Mouse (Mus musculus) olfactory bulb, adult 2 months (tissue): ENCODE data around the gene Dnah12. TPM values are rescaled to one million over a fixed set of nuclear protein-coding genes. Genes with fewer than 3 reads are reported as not detected.

ENCODE experiments used
- H3K27ac ChIP-seq: fragments of 200-500 bp; 2 replicates; pipeline ENCODE4 v1.5.1; 2012; ENCODE audit warnings: low read depth, low read length; ENCODE audit not compliant: insufficient read depth
- H3K4me1 ChIP-seq: fragments of 200-500 bp; 2 replicates; pipeline ENCODE4 v1.6.1; 2012; ENCODE audit warnings: low read length; ENCODE audit not compliant: control insufficient read depth, insufficient read depth
- H3K4me3 ChIP-seq: fragments of 200-500 bp; 2 replicates; pipeline ENCODE4 v1.5.1; 2012; ENCODE audit warnings: mild to moderate bottlenecking, low read depth, low read length, moderate library complexity; ENCODE audit not compliant: insufficient read depth
- CTCF ChIP-seq: fragments of 200-500 bp; IDR thresholded peaks from 2 replicates; pipeline ENCODE4 v1.5.1; 2012; ENCODE audit warnings: low read depth, mild to moderate bottlenecking, low read length, moderate library complexity; ENCODE audit not compliant: insufficient read depth
- POLR2A ChIP-seq: fragments of 200-500 bp; IDR thresholded peaks from 2 replicates; pipeline ENCODE4 v1.6.1; 2012; ENCODE audit warnings: mild to moderate bottlenecking, low read depth, low read length, moderate library complexity; ENCODE audit not compliant: insufficient read depth
- WGBS: fragments of 180-500 bp; shearing (Covaris S2); methylation state at CpG from one replicate; pipeline ENCODE4 v1.1.7; 2018; 5-methylcytosine and 5-hydroxymethylcytosine counted together
- polyA plus RNA-seq: library from polyadenylated mRNA; stranded (reverse); fragments of >200 nt; gene quantifications from 2 replicates; pipeline ENCODE4 v1.2.4, GENCODE M21; 2012; ENCODE audit warnings: low replicate concordance; ENCODE audit not compliant: missing spikeins, insufficient read depth, insufficient read length

Dnah12 gene
- polyA plus RNA-seq, 1 experiment, result not detected

- 84% methylated on average over 8 of the region's 8 CpGs for WGBS
- no peaks in the 10 kb centered on the region for H3K4me1 ChIP-seq
- TF ChIP-seq POLR2A, result no peak
- no peak for TF ChIP-seq CTCF
- no peak overlapping the region for H3K4me3 ChIP-seq
- H3K27ac ChIP-seq, result no peak overlapping the region
Measured at GRCm38 (mm10) chr14:26853053-26853452, 160.0 kb downstream of the Dnah12 start.

GRCm38 (mm10) chr14:26854066-26854465 is 161.0 kb downstream of the Dnah12 start:
- H3K4me1 ChIP-seq, result no peaks in the 10 kb centered on the region
- TF ChIP-seq CTCF, result no peak
- TF ChIP-seq POLR2A, result no peak
- WGBS, result 84% methylated on average over 2 of the region's 2 CpGs

DNA sequence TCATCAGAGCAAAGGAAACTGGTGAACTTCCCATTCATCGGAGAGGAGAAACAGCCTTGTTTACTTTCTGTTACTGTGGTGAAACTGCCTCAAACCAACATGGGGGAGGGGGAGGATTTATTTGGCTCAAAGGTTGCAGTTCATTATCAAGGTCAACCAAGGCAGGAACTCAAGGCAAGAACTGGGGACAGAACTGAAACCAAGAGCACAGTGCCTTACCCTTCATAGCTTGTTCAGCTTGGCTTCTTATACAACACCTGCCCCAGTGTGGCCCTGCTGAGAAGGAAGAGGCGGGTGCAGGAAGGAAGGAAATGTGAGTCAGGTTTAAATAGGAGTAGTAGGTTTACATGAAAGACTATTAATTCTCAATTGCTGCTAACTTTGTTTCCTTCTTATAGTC is 165.3 kb downstream of the Dnah12 start:
- H3K4me1 ChIP-seq, result peaks cover 7% of the 10 kb centered on the region
- no peak for TF ChIP-seq CTCF
- TF ChIP-seq POLR2A, result no peak
- H3K27ac ChIP-seq, result no peak overlapping the region
- 62% methylated on average over 2 of the region's 2 CpGs for WGBS
- H3K4me3 ChIP-seq, result no peak overlapping the region

More at GRCm38 (mm10) chr14:26854066-26854465, 161.0 kb downstream of the Dnah12 start:
- H3K27ac ChIP-seq, result no peak overlapping the region
- no peak overlapping the region for H3K4me3 ChIP-seq

GRCm38 (mm10) chr14:26859024-26859423 is 165.9 kb downstream of the Dnah12 start:
- WGBS, result 81% methylated on average over 3 of the region's 3 CpGs
- no peak for TF ChIP-seq CTCF
- TF ChIP-seq POLR2A, result no peak
- H3K4me3 ChIP-seq, result no peak overlapping the region
- H3K4me1 ChIP-seq, result peaks cover 7% of the 10 kb centered on the region
- H3K27ac ChIP-seq, result no peak overlapping the region

DNA sequence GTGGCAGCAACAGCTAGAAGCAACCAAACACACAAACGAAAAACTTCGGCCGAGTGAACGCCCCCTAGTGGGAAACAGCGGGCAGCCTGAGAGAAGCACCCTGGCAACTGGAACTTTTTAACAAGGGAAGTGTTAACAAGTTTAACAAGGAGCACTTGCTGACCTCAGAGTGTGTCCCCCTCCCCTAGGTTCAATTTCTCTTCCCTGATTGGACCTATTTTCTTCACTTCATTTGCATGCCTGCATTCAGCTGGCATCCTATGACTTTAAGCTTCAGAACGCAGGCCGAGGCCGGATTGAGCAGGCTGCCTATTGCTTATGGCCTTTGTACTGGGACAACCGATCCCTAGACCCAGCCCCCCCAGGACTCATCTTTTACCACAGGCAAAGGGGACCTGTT is 174.3 kb downstream of the Dnah12 start:
- TF ChIP-seq CTCF (no peak), POLR2A (no peak)
- 67% methylated on average over 9 of the region's 9 CpGs for WGBS
- Histone ChIP-seq H3K27ac (no peak overlapping the region), H3K4me3 (no peak overlapping the region), H3K4me1 (no peaks in the 10 kb centered on the region)

GRCm38 (mm10) chr14:26868299-26868698 is 175.2 kb downstream of the Dnah12 start:
- 89% methylated on average over 5 of the region's 5 CpGs for WGBS
- Histone ChIP-seq H3K27ac (no peak overlapping the region), H3K4me3 (no peak overlapping the region), H3K4me1 (no peaks in the 10 kb centered on the region)
- TF ChIP-seq CTCF (no peak), POLR2A (no peak)

GRCm38 (mm10) chr14:26878756-26879155 is 185.7 kb downstream of the Dnah12 start:
- no peak overlapping the region for H3K27ac ChIP-seq
- WGBS, result 85% methylated on average over 4 of the region's 4 CpGs
- no peak overlapping the region for H3K4me3 ChIP-seq
- H3K4me1 ChIP-seq, result no peaks in the 10 kb centered on the region
- TF ChIP-seq POLR2A, result no peak
- no peak for TF ChIP-seq CTCF

DNA sequence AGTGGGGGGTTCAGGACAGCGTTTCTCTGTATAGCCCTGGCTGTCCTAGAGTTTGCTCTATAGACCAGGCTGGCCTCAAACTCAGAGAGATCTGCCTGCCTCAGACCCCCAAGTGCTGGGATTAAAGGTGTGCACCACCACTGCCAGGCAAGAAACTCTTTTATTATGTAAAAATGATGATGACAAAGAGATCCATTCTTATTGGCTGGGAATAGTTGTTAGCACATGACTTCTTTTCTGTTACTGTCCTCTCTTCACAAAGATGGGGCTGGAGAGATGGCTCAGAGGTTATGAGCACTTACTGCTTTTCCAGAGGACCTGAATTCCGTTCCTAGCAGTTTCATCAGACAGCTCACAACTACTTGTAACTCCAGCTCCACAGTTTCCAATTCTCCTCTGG is 186.9 kb downstream of the Dnah12 start:
- TF ChIP-seq POLR2A, result no peak
- Histone ChIP-seq H3K27ac (no peak overlapping the region), H3K4me3 (no peak overlapping the region), H3K4me1 (no peaks in the 10 kb centered on the region)
- WGBS, result 69% methylated on average over 2 of the region's 2 CpGs

GRCm38 (mm10) chr14:26881700-26882099 is 188.6 kb downstream of the Dnah12 start:
- Histone ChIP-seq H3K27ac (no peak overlapping the region), H3K4me1 (no peaks in the 10 kb centered on the region), H3K4me3 (no peak overlapping the region)
- no peak for TF ChIP-seq CTCF
- 90% methylated on average over 5 of the region's 5 CpGs for WGBS

GRCm38 (mm10) chr14:26887244-26887643 is 194.2 kb downstream of the Dnah12 start:
- WGBS, result 63% methylated on average over 3 of the region's 3 CpGs
- Histone ChIP-seq H3K4me3 (no peak overlapping the region), H3K27ac (no peak overlapping the region), H3K4me1 (no peaks in the 10 kb centered on the region)
- TF ChIP-seq POLR2A (no peak), CTCF (no peak)

GRCm38 (mm10) chr14:26890777-26891176 is 197.7 kb downstream of the Dnah12 start:
- no peak overlapping the region for H3K27ac ChIP-seq
- 95% methylated on average over 3 of the region's 3 CpGs for WGBS

More at GRCm38 (mm10) chr14:26890777-26891176, 197.7 kb downstream of the Dnah12 start:
- no peak for TF ChIP-seq POLR2A
- TF ChIP-seq CTCF, result no peak
- Histone ChIP-seq H3K4me1 (no peaks in the 10 kb centered on the region), H3K4me3 (no peak overlapping the region)
